ENCODE assay signal across 16 mouse cellular contexts in genomic region chr9:76869635-76870034, GRCm38 (mm10).
"Had no signal": no experiment of that assay in that cellular context is flagged by ENCODE, and none has a peak within 500 bp of the region (broad histone marks: within the 10 kb centered on the region; RNA-seq: fewer than 3 reads in every experiment).

No protein-coding gene starts in this region.

- H3K27ac ChIP-seq: kidney, postnatal 0 days; limb, embryonic 10.5 days; limb, embryonic 13.5 days; liver, embryonic 13.5 days; midbrain, embryonic 12.5 days had no signal

- H3K9me3 ChIP-seq: limb, embryonic 10.5 days; limb, embryonic 13.5 days; liver, embryonic 13.5 days; midbrain, embryonic 12.5 days had no signal

- H3K9ac ChIP-seq: limb, embryonic 13.5 days; liver, embryonic 13.5 days; lung, embryonic 14.5 days; midbrain, embryonic 12.5 days had no signal

- DNase-seq: kidney, adult 2 months; kidney, postnatal 36 days; liver; liver, embryonic 13.5 days; lung, embryonic 14.5 days; thymus, adult 2 months; thymus, postnatal 14 days; thymus, postnatal 4 days had no signal

- ATAC-seq: intestine, postnatal 0 days; lung, postnatal 0 days; midbrain, embryonic 16.5 days had no signal

- H3K27me3 ChIP-seq: limb, embryonic 13.5 days; liver, embryonic 13.5 days; midbrain, embryonic 12.5 days had no signal

- H3K36me3 ChIP-seq: limb, embryonic 10.5 days; limb, embryonic 13.5 days; liver, embryonic 13.5 days; midbrain, embryonic 12.5 days had no signal

- H3K4me2 ChIP-seq: limb, embryonic 13.5 days; liver, embryonic 13.5 days; lung, embryonic 14.5 days; midbrain, embryonic 12.5 days had no signal

- H3K4me1 ChIP-seq: limb, embryonic 10.5 days; limb, embryonic 13.5 days; liver, embryonic 13.5 days; midbrain, embryonic 12.5 days had no signal

- H3K4me3 ChIP-seq: limb, embryonic 10.5 days; limb, embryonic 13.5 days; liver, embryonic 13.5 days; midbrain, embryonic 12.5 days; myocyte had no signal
